Mouse (Mus musculus) ES-E14 (cell line): ENCODE data around the gene Cox4i1. TPM values are rescaled to one million over a fixed set of nuclear protein-coding genes. Genes with fewer than 3 reads are reported as not detected.
A peak's percentile ranks its signal among the peaks of the same experiment; 100 is the strongest.

ENCODE experiments used
- DNase-seq: peaks from one replicate; pipeline ENCODE4 v3.0.0-alpha.2; 2013; ENCODE audit warnings: low read depth, low spot score
- H3K27ac ChIP-seq: 2 replicates; pipeline ENCODE4 v1.5.1; 2012; ENCODE audit warnings: low read depth, mild to moderate bottlenecking, low read length, moderate library complexity, mixed read lengths; ENCODE audit not compliant: poor library complexity, insufficient read depth, severe bottlenecking
- H3K36me3 ChIP-seq: 2 replicates; pipeline ENCODE4 v1.6.1; 2012; ENCODE audit warnings: mild to moderate bottlenecking, low read length, moderate library complexity, mixed read lengths; ENCODE audit not compliant: control insufficient read depth, poor library complexity, insufficient read depth, severe bottlenecking
- H3K4me1 ChIP-seq, 2 experiments: fragments of 150-350 bp in 1 of 2; sonication (generic) in 1 of 2; 2 replicates each; pipeline ENCODE4 v1.6.1; 2012; ENCODE audit warnings: low read length in 2 of 2, mild to moderate bottlenecking in 1 of 2, mixed read lengths in 1 of 2; ENCODE audit not compliant: control insufficient read depth in 2 of 2, insufficient read depth in 2 of 2, poor library complexity in 1 of 2
- H3K4me3 ChIP-seq, 2 experiments: fragments of 150-350 bp in 1 of 2; sonication (generic) in 1 of 2; 2 replicates each; pipeline ENCODE4 v1.5.1; 2012; ENCODE audit warnings: low read length in 2 of 2, low read depth in 1 of 2, mild to moderate bottlenecking in 1 of 2, mixed read lengths in 1 of 2; ENCODE audit not compliant: insufficient read depth in 1 of 2, poor library complexity in 1 of 2, severe bottlenecking in 1 of 2
- H3K9ac ChIP-seq: 2 replicates; pipeline ENCODE4 v1.6.1; 2012; ENCODE audit warnings: low read depth, mild to moderate bottlenecking, low read length, mixed read lengths; ENCODE audit not compliant: poor library complexity, insufficient read depth, severe bottlenecking
- H3K9me3 ChIP-seq: fragments of 150-350 bp; sonication (generic); 2 replicates; pipeline ENCODE4 v1.6.1; 2012; ENCODE audit warnings: low read depth, mild to moderate bottlenecking, low read length; ENCODE audit not compliant: control insufficient read depth, insufficient read depth
- CHD2 ChIP-seq: IDR thresholded peaks from 2 replicates; pipeline ENCODE4 v1.6.1; 2014; ENCODE audit warnings: mild to moderate bottlenecking, low read depth, low read length, inconsistent platforms
- HCFC1 ChIP-seq: IDR thresholded peaks from 2 replicates; pipeline ENCODE4 v1.6.1; 2012; ENCODE audit warnings: low read length, inconsistent platforms, borderline replicate concordance; ENCODE audit not compliant: insufficient read depth
- MAFK ChIP-seq: IDR thresholded peaks from 2 replicates; pipeline ENCODE4 v1.6.1; 2014; ENCODE audit warnings: mild to moderate bottlenecking, low read depth, low read length, inconsistent platforms; ENCODE audit not compliant: insufficient read depth
- ZC3H11A ChIP-seq: IDR thresholded peaks from 2 replicates; pipeline ENCODE4 v1.6.1; 2012; ENCODE audit warnings: low read depth, mild to moderate bottlenecking, inconsistent platforms, low read length, borderline replicate concordance
- ZNF384 ChIP-seq: IDR thresholded peaks from 2 replicates; pipeline ENCODE4 v1.6.1; 2012; ENCODE audit warnings: low read depth, low read length, inconsistent platforms
- in situ Hi-C, 2 experiments: fragments of 600-800 bp; cut with MboI; formaldehyde crosslinking; loops; one replicate each; pipeline ENCODE4 v1.15.1; 2025; ENCODE audit warnings: low sequenced_read_pairs in 2 of 2, inconsistent platforms in 1 of 2; ENCODE audit not compliant: unreplicated experiment in 2 of 2
- total RNA-seq: library from RNA; depleted of rRNA; stranded (reverse); fragments of 300-350 nt; gene quantifications from 2 replicates; pipeline ENCODE4 v1.2.3, GENCODE M21; 2012

Cox4i1 gene
- total RNA-seq, 1 experiment: 1,965 TPM

DNA sequence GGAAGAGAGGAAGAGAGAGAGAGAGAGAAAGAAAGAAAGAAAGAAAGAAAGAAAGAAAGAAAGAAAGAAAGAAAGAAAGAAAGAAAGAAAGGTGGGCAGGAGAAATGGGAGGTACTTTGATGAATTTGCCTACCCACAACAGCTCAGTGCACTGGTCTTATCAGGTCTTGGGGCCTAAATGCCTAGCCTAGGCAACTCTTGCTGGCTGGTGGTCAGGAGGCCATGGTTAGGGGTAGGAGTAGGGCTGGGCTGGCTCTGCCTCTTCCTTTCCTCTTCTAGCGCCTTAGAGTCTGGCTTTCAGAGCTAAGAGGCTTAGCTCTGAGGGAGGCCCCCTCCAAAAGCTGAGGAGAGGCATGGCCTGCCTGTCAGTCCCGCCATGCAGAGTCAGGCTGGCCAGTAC lies 44.4 kb upstream of the Cox4i1 start:
- no peak overlapping the region for H3K27ac ChIP-seq

GRCm38 (mm10) chr8:120626461-120626860 lies 41.6 kb upstream of the Cox4i1 start:
- Histone ChIP-seq H3K4me3 (peak overlapping the region; percentile 57), H3K4me1 (peaks cover 5 to 31% of the 10 kb centered on the region in 2 experiments; a peak in 3 of 4 replicates)
- peak; percentile 78 for DNase-seq

More for the DNA sequence above, 44.4 kb upstream of the Cox4i1 start:
- H3K4me3 ChIP-seq: no peak overlapping the region
- no peaks in the 10 kb centered on the region; the same call in 1 of the 2 replicates for H3K36me3 ChIP-seq
- DNase-seq: no peak
- in situ Hi-C loops: no loop called here
- TF ChIP-seq ZNF384 (no peak), ZC3H11A (no peak), CHD2 (no peak), HCFC1 (no peak), MAFK (no peak)
- H3K9me3 ChIP-seq: no peaks in the 10 kb centered on the region
- H3K4me1 ChIP-seq: peaks cover 3 to 33% of the 10 kb centered on the region in 2 experiments; a peak in 3 of 4 replicates
- no peak overlapping the region for H3K9ac ChIP-seq

DNA sequence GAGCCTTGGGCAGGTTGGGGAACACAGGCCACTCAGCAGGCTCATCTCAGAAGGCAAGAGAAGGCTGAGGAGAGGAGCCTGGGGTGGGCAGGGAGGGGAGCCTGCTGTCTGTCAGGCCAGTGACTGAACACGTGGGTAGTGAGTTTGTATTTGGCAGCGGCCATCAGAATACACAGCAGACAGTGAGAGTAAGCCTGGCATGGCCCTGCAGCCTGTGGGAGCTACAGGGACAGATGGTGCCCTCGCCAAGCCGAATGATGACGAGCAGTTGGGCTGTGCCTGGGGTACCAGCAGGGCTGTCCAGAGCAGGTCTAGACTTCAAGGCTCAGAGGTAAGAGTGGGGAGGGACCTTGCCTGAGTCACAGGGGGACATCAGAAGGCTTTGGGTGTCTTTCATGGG lies 40.7 kb upstream of the Cox4i1 start:
- no peaks in the 10 kb centered on the region; the same call in 1 of the 2 replicates for H3K36me3 ChIP-seq
- no peaks in the 10 kb centered on the region for H3K9me3 ChIP-seq
- in situ Hi-C loops: no loop called here
- TF ChIP-seq MAFK (no peak), CHD2 (no peak)
- no peak for DNase-seq
- no peak overlapping the region for H3K9ac ChIP-seq
- H3K4me3 ChIP-seq: no peak overlapping the region
- H3K27ac ChIP-seq: no peak overlapping the region
- peaks cover 6 to 26% of the 10 kb centered on the region in 2 experiments; a peak in 3 of 4 replicates for H3K4me1 ChIP-seq

More at GRCm38 (mm10) chr8:120626461-120626860, 41.6 kb upstream of the Cox4i1 start:
- in situ Hi-C loops: no loop called here
- peak overlapping the region; percentile 76; the same call in 1 of the 2 replicates for H3K9ac ChIP-seq
- TF ChIP-seq ZNF384 (no peak), MAFK (no peak), ZC3H11A (no peak), HCFC1 (no peak), CHD2 (no peak)
- H3K9me3 ChIP-seq: no peaks in the 10 kb centered on the region
- no peaks in the 10 kb centered on the region; the same call in 1 of the 2 replicates for H3K36me3 ChIP-seq
- H3K27ac ChIP-seq: peak overlapping the region; percentile 71; the same call in 1 of the 2 replicates

- DNase-seq: no peak
- Histone ChIP-seq H3K4me3 (no peak overlapping the region), H3K36me3 (no peaks in the 10 kb centered on the region; the same call in 1 of the 2 replicates), H3K27ac (no peak overlapping the region), H3K9me3 (no peaks in the 10 kb centered on the region), H3K9ac (no peak overlapping the region), H3K4me1 (peaks cover 7 to 36% of the 10 kb centered on the region in 2 experiments; a peak in 3 of 4 replicates)
- TF ChIP-seq CHD2 (no peak), ZC3H11A (no peak), ZNF384 (no peak), MAFK (no peak), HCFC1 (no peak)
- in situ Hi-C loops: no loop called here
These were observed 38.0 kb upstream of the Cox4i1 start for GRCm38 (mm10) chr8:120630031-120630430.

GRCm38 (mm10) chr8:120630848-120631247 lies 37.2 kb upstream of the Cox4i1 start:
- TF ChIP-seq ZC3H11A (no peak), ZNF384 (no peak), CHD2 (no peak), HCFC1 (no peak), MAFK (no peak)
- no peak for DNase-seq
- Histone ChIP-seq H3K9me3 (no peaks in the 10 kb centered on the region), H3K36me3 (no peaks in the 10 kb centered on the region), H3K4me3 (no peak overlapping the region), H3K9ac (no peak overlapping the region), H3K4me1 (peaks cover 7 to 37% of the 10 kb centered on the region in 2 experiments; a peak in 3 of 4 replicates), H3K27ac (peak overlapping the region; percentile 45; the same call in 1 of the 2 replicates)
- in situ Hi-C loops: no loop called here
